Mouse (Mus musculus): ENCODE data around the gene Tmprss9.

DNA sequence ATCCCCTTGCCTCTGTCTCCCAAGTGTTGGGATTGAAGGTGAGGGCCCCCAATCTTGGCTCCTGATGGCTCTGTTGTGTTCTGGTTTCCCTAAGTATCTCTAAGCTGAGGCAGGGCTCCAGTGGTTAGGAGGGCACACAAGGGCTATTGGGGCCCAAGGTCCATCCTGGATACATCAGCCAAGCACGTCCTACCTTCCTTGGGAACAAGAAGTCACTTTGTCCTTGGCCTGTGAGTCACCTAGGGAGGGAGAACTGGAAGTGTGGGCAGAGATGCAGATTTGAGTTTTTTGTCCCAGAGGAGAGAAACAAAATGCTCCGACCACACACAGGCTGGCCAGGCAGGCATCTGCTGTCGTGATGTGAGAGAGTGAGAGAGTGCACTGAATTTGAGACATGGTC lies 77.4 kb downstream of the Tmprss9 start:
- TF ChIP-seq POLR2A (IDR thresholded peaks at IDR 0.05; ENCODE audit: extremely low read depth, insufficient read depth, low read length) (no peak), CTCF (IDR thresholded peaks at IDR 0.05; ENCODE audit: low read depth, low read length) (no peak)

Measured in liver, adult 2 months (tissue).